Mouse (Mus musculus): ENCODE data around the gene Susd1. TPM values are rescaled to one million over a fixed set of nuclear protein-coding genes. Genes with fewer than 3 reads are reported as not detected.

The Susd1 gene
- polyA plus RNA-seq, 1 experiment from 2014 or later, result 3.3 TPM

- Histone ChIP-seq H3K4me1 (peaks cover 32% of the 10 kb centered on the region), H3K27ac (peak overlapping the region; percentile 17; the same call in 1 of the 2 replicates), H3K4me3 (no peak overlapping the region), H3K4me2 (no peak overlapping the region), H3K9ac (0 out of 2 replicates have a peak overlapping the region, but pooled peaks have one; percentile 11), H3K36me3 (no peaks in the 10 kb centered on the region), H3K9me3 (no peaks in the 10 kb centered on the region), H3K27me3 (no peaks in the 10 kb centered on the region)
- WGBS, result 70% methylated on average over 7 of the region's 7 CpGs
- ATAC-seq (ENCODE audit: insufficient number of reproducible peaks, insufficient read depth, low FRiP score, low TSS enrichment, low read depth), result no peak
Observed at GRCm38 (mm10) chr4:59336439-59336809, 102.0 kb downstream of the Susd1 start.

GRCm38 (mm10) chr4:59335616-59336438 is 102.6 kb downstream of the Susd1 start:
- no peak overlapping the region for H3K4me3 ChIP-seq
- 0 out of 2 replicates have a peak overlapping the region, but pooled peaks have one; percentile 11 for H3K9ac ChIP-seq
- 64% methylated on average over 9 of the region's 9 CpGs for WGBS
- H3K4me2 ChIP-seq, result no peak overlapping the region
- no peaks in the 10 kb centered on the region for H3K9me3 ChIP-seq
- H3K27me3 ChIP-seq, result no peaks in the 10 kb centered on the region
- ATAC-seq (ENCODE audit: insufficient number of reproducible peaks, insufficient read depth, low FRiP score, low TSS enrichment, low read depth), result no peak
- H3K4me1 ChIP-seq, result peaks cover 38% of the 10 kb centered on the region
- no peak overlapping the region; the same call in 1 of the 2 replicates for H3K27ac ChIP-seq
- no peaks in the 10 kb centered on the region for H3K36me3 ChIP-seq

- no peak overlapping the region for H3K9ac ChIP-seq
- no peak for ATAC-seq (ENCODE audit: insufficient number of reproducible peaks, insufficient read depth, low FRiP score, low TSS enrichment, low read depth)
- H3K4me3 ChIP-seq, result no peak overlapping the region
- H3K36me3 ChIP-seq, result no peaks in the 10 kb centered on the region
- H3K9me3 ChIP-seq, result no peaks in the 10 kb centered on the region
- H3K27me3 ChIP-seq, result no peaks in the 10 kb centered on the region
- H3K4me2 ChIP-seq, result no peak overlapping the region
- peaks cover 36% of the 10 kb centered on the region for H3K4me1 ChIP-seq
- WGBS, result 84% methylated on average over 7 of the region's 7 CpGs
- H3K27ac ChIP-seq, result no peak overlapping the region
Observed at GRCm38 (mm10) chr4:59335101-59335500, 103.3 kb downstream of the Susd1 start.

GRCm38 (mm10) chr4:59334236-59334635 is 104.2 kb downstream of the Susd1 start:
- Histone ChIP-seq H3K9ac (no peak overlapping the region), H3K4me3 (no peak overlapping the region), H3K4me2 (no peak overlapping the region), H3K36me3 (no peaks in the 10 kb centered on the region), H3K27me3 (no peaks in the 10 kb centered on the region), H3K4me1 (peaks cover 33% of the 10 kb centered on the region), H3K27ac (no peak overlapping the region), H3K9me3 (no peaks in the 10 kb centered on the region)
- ATAC-seq (ENCODE audit: insufficient number of reproducible peaks, insufficient read depth, low FRiP score, low TSS enrichment, low read depth), result no peak
- 98% methylated on average over 4 of the region's 4 CpGs for WGBS

GRCm38 (mm10) chr4:59333424-59333895 is 105.0 kb downstream of the Susd1 start:
- WGBS, result 91% methylated on average over 14 of the region's 14 CpGs
- ATAC-seq (ENCODE audit: insufficient number of reproducible peaks, insufficient read depth, low FRiP score, low TSS enrichment, low read depth), result no peak

GRCm38 (mm10) chr4:59332691-59333423 is 105.6 kb downstream of the Susd1 start:
- H3K4me2 ChIP-seq, result no peak overlapping the region
- H3K9ac ChIP-seq, result no peak overlapping the region
- no peaks in the 10 kb centered on the region for H3K27me3 ChIP-seq
- H3K9me3 ChIP-seq, result no peaks in the 10 kb centered on the region
- WGBS, result 93% methylated on average over 9 of the region's 9 CpGs
- H3K27ac ChIP-seq, result no peak overlapping the region
- H3K4me3 ChIP-seq, result no peak overlapping the region
- H3K4me1 ChIP-seq, result peaks cover 33% of the 10 kb centered on the region
- H3K36me3 ChIP-seq, result no peaks in the 10 kb centered on the region
- ATAC-seq (ENCODE audit: insufficient number of reproducible peaks, insufficient read depth, low FRiP score, low TSS enrichment, low read depth), result no peak

More at GRCm38 (mm10) chr4:59333424-59333895, 105.0 kb downstream of the Susd1 start:
- Histone ChIP-seq H3K4me1 (peaks cover 33% of the 10 kb centered on the region), H3K36me3 (no peaks in the 10 kb centered on the region), H3K27me3 (no peaks in the 10 kb centered on the region), H3K9ac (no peak overlapping the region), H3K27ac (no peak overlapping the region), H3K9me3 (no peaks in the 10 kb centered on the region), H3K4me2 (no peak overlapping the region), H3K4me3 (no peak overlapping the region)

GRCm38 (mm10) chr4:59332089-59332488 is 106.3 kb downstream of the Susd1 start:
- no peaks in the 10 kb centered on the region for H3K36me3 ChIP-seq
- H3K9ac ChIP-seq, result no peak overlapping the region
- no peak overlapping the region for H3K4me3 ChIP-seq
- ATAC-seq (ENCODE audit: insufficient number of reproducible peaks, insufficient read depth, low FRiP score, low TSS enrichment, low read depth), result no peak
- H3K9me3 ChIP-seq, result no peaks in the 10 kb centered on the region
- no peak overlapping the region for H3K4me2 ChIP-seq
- peaks cover 29% of the 10 kb centered on the region for H3K4me1 ChIP-seq
- H3K27me3 ChIP-seq, result no peaks in the 10 kb centered on the region
- WGBS, result 67% methylated on average over 5 of the region's 5 CpGs
- no peak overlapping the region for H3K27ac ChIP-seq

GRCm38 (mm10) chr4:59331633-59332032 is 106.8 kb downstream of the Susd1 start:
- H3K4me2 ChIP-seq, result no peak overlapping the region

GRCm38 (mm10) chr4:59330961-59331604 is 107.3 kb downstream of the Susd1 start:
- peaks cover 23% of the 10 kb centered on the region for H3K4me1 ChIP-seq
- no peak overlapping the region for H3K9ac ChIP-seq
- H3K4me2 ChIP-seq, result no peak overlapping the region
- H3K9me3 ChIP-seq, result no peaks in the 10 kb centered on the region
- no peaks in the 10 kb centered on the region for H3K36me3 ChIP-seq
- no peak overlapping the region for H3K4me3 ChIP-seq
- WGBS, result 32% methylated on average over 10 of the region's 10 CpGs
- ATAC-seq (ENCODE audit: insufficient number of reproducible peaks, insufficient read depth, low FRiP score, low TSS enrichment, low read depth), result no peak
- 0 out of 2 replicates have a peak overlapping the region, but pooled peaks have one; percentile 55 for H3K27ac ChIP-seq
- no peaks in the 10 kb centered on the region for H3K27me3 ChIP-seq

More at GRCm38 (mm10) chr4:59331633-59332032, 106.8 kb downstream of the Susd1 start:
- 0 out of 2 replicates have a peak overlapping the region, but pooled peaks have one; percentile 55 for H3K27ac ChIP-seq
- 41% methylated on average over 9 of the region's 9 CpGs for WGBS
- no peaks in the 10 kb centered on the region for H3K27me3 ChIP-seq
- H3K36me3 ChIP-seq, result no peaks in the 10 kb centered on the region
- no peak overlapping the region for H3K9ac ChIP-seq
- H3K9me3 ChIP-seq, result no peaks in the 10 kb centered on the region
- H3K4me1 ChIP-seq, result peaks cover 25% of the 10 kb centered on the region
- H3K4me3 ChIP-seq, result no peak overlapping the region
- no peak for ATAC-seq (ENCODE audit: insufficient number of reproducible peaks, insufficient read depth, low FRiP score, low TSS enrichment, low read depth)

GRCm38 (mm10) chr4:59329461-59330304 is 108.8 kb downstream of the Susd1 start:
- Histone ChIP-seq H3K27me3 (no peaks in the 10 kb centered on the region), H3K9ac (no peak overlapping the region), H3K4me1 (peaks cover 22% of the 10 kb centered on the region), H3K27ac (no peak overlapping the region), H3K4me3 (no peak overlapping the region), H3K4me2 (no peak overlapping the region), H3K9me3 (no peaks in the 10 kb centered on the region), H3K36me3 (no peaks in the 10 kb centered on the region)
- WGBS, result 77% methylated on average over 19 of the region's 19 CpGs
- no peak for ATAC-seq (ENCODE audit: insufficient number of reproducible peaks, insufficient read depth, low FRiP score, low TSS enrichment, low read depth)
